Mouse (Mus musculus) embryonic facial prominence, embryonic 14.5 days (tissue): Measurements from ENCODE around the gene Spats2. TPM values are rescaled to one million over a fixed set of nuclear protein-coding genes. Genes with fewer than 3 reads are reported as not detected.
A peak's percentile ranks its signal among the peaks of the same experiment; 100 is the strongest.

Experiments
- ATAC-seq: fragments of 200-750 bp; cut with Nextera tagmentation; 2 replicates; pipeline ENCODE4 v1.8.0; 2017; ENCODE audit warnings: low read depth, moderate number of reproducible peaks, moderate TSS enrichment
- DNase-seq: peaks from one replicate; pipeline ENCODE4 v3.0.0-alpha.2; 2015; ENCODE audit warnings: low spot score
- H3K27ac ChIP-seq: fragments of 300-500 bp; sonication (generic); replicated peaks from 2 replicates; pipeline ENCODE4 v1.5.1; 2014; ENCODE audit warnings: low read depth, mild to moderate bottlenecking, low read length, moderate library complexity
- H3K27me3 ChIP-seq: fragments of 300-500 bp; sonication (generic); replicated peaks from 2 replicates; pipeline ENCODE4 v1.6.1; 2014; ENCODE audit warnings: low read length; ENCODE audit not compliant: control insufficient read depth, insufficient read depth
- H3K36me3 ChIP-seq: fragments of 300-500 bp; sonication (generic); 2 replicates; pipeline ENCODE4 v1.6.1; 2014; ENCODE audit warnings: low read length, mixed read lengths; ENCODE audit not compliant: control insufficient read depth, insufficient read depth
- H3K4me1 ChIP-seq: fragments of 300-500 bp; sonication (generic); 2 replicates; pipeline ENCODE4 v1.6.1; 2014; ENCODE audit warnings: antibody characterized with exemption, low read length; ENCODE audit not compliant: control insufficient read depth, insufficient read depth
- H3K4me2 ChIP-seq: fragments of 300-500 bp; sonication (generic); 2 replicates; pipeline ENCODE4 v1.6.1; 2014; ENCODE audit warnings: low read depth, mild to moderate bottlenecking, low read length, moderate library complexity, mixed read lengths
- H3K4me3 ChIP-seq: fragments of 300-500 bp; sonication (generic); 2 replicates; pipeline ENCODE4 v1.5.1; 2014; ENCODE audit warnings: low read depth, mild to moderate bottlenecking, low read length
- H3K9ac ChIP-seq: fragments of 300-500 bp; sonication (generic); 2 replicates; pipeline ENCODE4 v1.6.1; 2014; ENCODE audit warnings: low read depth, mild to moderate bottlenecking, low read length, moderate library complexity, mixed read lengths
- H3K9me3 ChIP-seq: fragments of 300-500 bp; sonication (generic); 2 replicates; pipeline ENCODE4 v1.6.1; 2016; ENCODE audit warnings: low read length; ENCODE audit not compliant: control insufficient read depth
- WGBS: fragments of 180-500 bp; shearing (Covaris S2); extraction: QIAGEN DNeasy Blood & Tissue Kit; methylation state at CpG from one replicate; pipeline ENCODE4 v1.1.7; 2014; 5-methylcytosine and 5-hydroxymethylcytosine counted together
- polyA plus RNA-seq: library from polyadenylated mRNA; unstranded; fragments of >200 nt; fragmentation: Nextera tagmentation; extraction: Ambion mirVana; gene quantifications from 2 replicates; pipeline ENCODE4 v1.2.1, GENCODE M21; 2014

Spats2 gene
- polyA plus RNA-seq, 1 experiment from 2014 or later = 35.5 TPM

DNA sequence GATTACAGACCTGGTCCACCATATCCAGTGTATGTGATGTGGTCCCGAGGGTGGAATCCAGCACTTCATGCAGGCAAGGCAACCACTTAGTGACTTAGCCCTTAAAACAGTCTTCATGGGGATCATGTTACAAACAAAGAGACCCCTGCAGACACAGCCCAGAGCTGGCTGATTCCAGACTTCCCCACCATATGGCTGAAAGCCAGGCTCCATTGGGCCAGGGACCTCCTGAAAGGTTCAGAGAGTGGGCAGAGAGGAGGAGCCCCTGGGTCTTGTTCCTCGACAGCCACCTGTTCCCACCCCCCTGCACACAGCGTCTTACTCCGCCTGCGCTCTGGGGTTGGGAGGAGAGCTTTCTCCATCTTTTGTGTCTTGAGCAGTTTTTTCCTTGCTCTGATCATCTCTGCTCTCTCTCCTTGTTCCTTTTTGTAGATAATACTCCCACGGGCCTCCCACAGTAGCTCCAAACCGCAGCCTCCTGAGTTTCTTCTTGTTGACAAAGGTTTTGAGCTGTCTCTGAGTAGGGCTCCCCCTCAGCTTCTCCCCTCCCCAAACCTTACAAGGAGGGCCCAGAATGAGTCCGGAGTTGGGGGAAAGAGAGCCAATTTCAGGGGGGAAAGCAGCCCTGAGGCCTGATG is 95.7 kb downstream of the Spats2 start:
- H3K4me3 ChIP-seq = no peak overlapping the region
- no peak overlapping the region for H3K27ac ChIP-seq
- no peak overlapping the region for H3K4me2 ChIP-seq
- no peaks in the 10 kb centered on the region for H3K9me3 ChIP-seq
- DNase-seq = peak; percentile 50
- ATAC-seq = no peak
- peaks cover 18% of the 10 kb centered on the region for H3K4me1 ChIP-seq
- H3K9ac ChIP-seq = 0 out of 2 replicates have a peak overlapping the region, but pooled peaks have one; percentile 14
- WGBS = 7% methylated on average over 8 of the region's 8 CpGs
- H3K36me3 ChIP-seq = no peaks in the 10 kb centered on the region
- peaks cover 54% of the 10 kb centered on the region for H3K27me3 ChIP-seq

DNA sequence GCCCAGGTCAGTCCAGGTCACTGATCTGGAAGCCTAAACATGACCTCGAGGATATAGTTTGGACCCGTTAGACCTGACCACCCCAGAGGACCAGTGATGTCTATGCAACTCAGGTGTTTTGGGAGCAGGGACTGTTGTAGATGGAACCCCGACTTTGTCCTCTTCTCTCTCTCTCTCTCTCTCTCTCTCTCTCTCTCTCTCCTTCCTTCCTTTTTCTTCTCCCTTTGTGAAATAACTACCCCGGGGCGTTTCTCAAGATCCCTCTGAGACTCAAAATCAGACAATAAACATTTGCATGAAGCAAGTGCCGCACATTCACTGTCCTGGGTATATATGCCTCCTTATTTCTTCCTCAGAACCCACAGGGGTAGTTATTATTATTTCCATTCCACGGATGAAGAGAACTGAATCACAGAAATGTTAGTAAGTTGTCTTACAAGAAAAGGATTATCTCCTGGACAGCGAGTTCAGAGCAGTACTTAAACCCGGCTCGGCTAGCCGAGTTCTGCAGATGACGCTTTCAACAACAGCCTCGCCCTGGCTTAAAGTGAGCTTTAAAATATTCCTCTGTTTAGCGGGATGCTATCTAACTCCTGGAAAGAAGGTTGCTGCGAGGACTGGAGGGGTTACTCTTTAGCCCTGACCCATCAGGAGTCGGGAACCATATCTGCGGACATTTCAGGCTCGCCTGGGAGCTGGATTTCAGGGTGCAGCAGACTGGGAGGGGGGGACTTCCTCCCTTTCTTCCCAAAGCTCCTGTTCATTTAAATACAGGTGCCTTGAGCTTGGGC is 97.3 kb downstream of the Spats2 start:
- no peaks in the 10 kb centered on the region for H3K9me3 ChIP-seq
- H3K27ac ChIP-seq = no peak overlapping the region
- no peaks in the 10 kb centered on the region for H3K36me3 ChIP-seq
- H3K9ac ChIP-seq = peak overlapping the region; percentile 60
- peak overlapping the region; percentile 49 for H3K4me3 ChIP-seq
- 5% methylated on average over 18 of the region's 18 CpGs for WGBS
- H3K4me2 ChIP-seq = peak overlapping the region; percentile 81
- no peak for ATAC-seq
- peaks cover 18% of the 10 kb centered on the region for H3K4me1 ChIP-seq
- H3K27me3 ChIP-seq = peaks cover 69% of the 10 kb centered on the region
- DNase-seq = peak; percentile 10

DNA sequence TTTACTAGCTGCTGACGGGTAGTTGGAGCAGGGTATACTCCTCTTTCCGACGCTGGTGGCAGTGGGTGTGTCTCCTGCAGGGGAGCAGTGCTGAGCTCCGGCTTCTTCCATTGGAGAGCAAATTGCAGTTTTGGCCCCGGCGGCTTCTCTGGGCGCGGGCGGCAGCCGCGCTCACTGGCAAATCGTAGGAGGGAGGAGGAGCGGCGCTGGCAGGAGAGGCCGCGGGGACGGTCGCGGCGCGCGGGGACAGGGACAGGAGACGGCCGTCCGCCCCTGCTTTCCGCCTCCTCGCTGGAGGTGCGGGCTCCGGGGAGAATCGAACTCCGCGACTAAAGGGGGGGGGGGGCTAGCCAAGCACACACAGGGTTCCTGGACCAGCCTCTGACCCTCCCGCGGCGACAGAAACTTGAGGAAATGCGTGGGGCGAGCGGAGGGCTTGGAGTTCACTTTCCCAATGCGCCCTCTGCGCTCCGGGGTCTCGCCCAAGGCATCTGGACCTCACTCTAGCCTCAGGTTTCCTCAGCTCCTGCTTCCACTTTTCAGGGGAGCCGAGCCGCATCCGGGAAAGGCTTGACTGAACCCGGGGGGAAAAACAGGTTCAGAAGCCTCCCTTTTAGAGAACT is 98.0 kb downstream of the Spats2 start:
- Histone ChIP-seq H3K4me2 (peak overlapping the region; percentile 81), H3K4me3 (peak overlapping the region; percentile 49), H3K9ac (peak overlapping the region; percentile 60), H3K27ac (no peak overlapping the region), H3K4me1 (peaks cover 18% of the 10 kb centered on the region), H3K27me3 (peaks cover 75% of the 10 kb centered on the region), H3K36me3 (no peaks in the 10 kb centered on the region), H3K9me3 (no peaks in the 10 kb centered on the region)
- WGBS = 2% methylated on average over 19 of the region's 46 CpGs
- DNase-seq = peak; percentile 60
- ATAC-seq = peak; percentile 24; the same call in 1 of the 2 replicates

- peak; percentile 74 for DNase-seq
- WGBS = 1% methylated on average over 27 of the region's 66 CpGs
- Histone ChIP-seq H3K4me2 (peak within 1 kb of the TSS; percentile 81), H3K9ac (peak within 1 kb of the TSS; percentile 60), H3K36me3 (no peaks in the 10 kb centered on the region), H3K9me3 (no peaks in the 10 kb centered on the region), H3K4me3 (peak within 1 kb of the TSS; percentile 49), H3K4me1 (peaks cover 18% of the 10 kb centered on the region), H3K27me3 (peaks cover 75% of the 10 kb centered on the region), H3K27ac (no peak within 1 kb of the TSS)
- ATAC-seq = peak; percentile 50
Measured at GRCm38 (mm10) chr15:99224208-99224911, 98.6 kb downstream of the Spats2 start, which contains the start of gene Kcnh3. Kcnh3 (plus strand) TSS chr15:99224861.

DNA sequence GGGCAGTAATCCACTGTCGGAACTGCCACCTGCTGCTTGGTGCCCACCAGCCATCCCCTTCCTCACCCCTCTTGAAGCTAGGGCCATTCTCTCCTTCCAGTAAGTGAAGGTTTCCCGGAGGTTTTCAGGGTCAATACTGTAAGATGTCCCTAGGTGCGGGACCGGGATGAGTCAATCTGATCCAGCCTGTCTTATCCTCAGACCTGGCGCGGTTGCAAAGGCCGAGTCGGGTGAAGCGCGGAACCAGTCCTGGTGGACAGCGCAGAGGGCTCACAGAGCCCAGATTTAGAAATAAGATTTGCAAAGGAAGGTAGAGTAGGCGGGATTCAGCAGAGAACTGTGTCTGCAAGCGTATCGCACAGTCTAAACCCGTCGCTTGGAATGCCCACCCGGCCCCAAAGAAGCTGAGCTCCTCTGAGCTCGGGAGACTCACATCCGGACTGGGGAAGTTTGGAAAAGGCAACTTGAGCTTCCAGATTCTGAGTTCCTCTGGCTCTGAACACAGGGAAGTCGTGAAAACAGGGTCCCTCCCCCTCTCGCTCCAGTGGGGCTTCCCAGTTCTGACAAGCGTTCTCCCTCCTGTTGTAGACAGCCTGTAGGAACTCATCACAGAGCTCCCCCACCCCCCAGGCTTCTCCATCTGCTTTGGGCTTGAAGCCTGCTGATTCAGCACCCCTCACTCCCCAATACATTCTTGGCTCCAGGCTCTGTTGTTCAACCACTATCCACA is 99.5 kb downstream of the Spats2 start:
- H3K4me1 ChIP-seq = peaks cover 18% of the 10 kb centered on the region
- peak overlapping the region; percentile 60; the same call in 1 of the 2 replicates for H3K9ac ChIP-seq

GRCm38 (mm10) chr15:99226090-99226489 is 100.4 kb downstream of the Spats2 start:
- H3K4me1 ChIP-seq = peaks cover 18% of the 10 kb centered on the region

More for the DNA sequence above, 99.5 kb downstream of the Spats2 start:
- DNase-seq (peak; percentile 67), ATAC-seq (no peak; the same call in 1 of the 2 replicates)
- WGBS = under 1% methylated on average over 22 of the region's 22 CpGs
- peaks cover 81% of the 10 kb centered on the region for H3K27me3 ChIP-seq
- H3K9me3 ChIP-seq = no peaks in the 10 kb centered on the region
- peak overlapping the region; percentile 81 for H3K4me2 ChIP-seq
- H3K4me3 ChIP-seq = peak overlapping the region; percentile 49
- H3K27ac ChIP-seq = no peak overlapping the region
- no peaks in the 10 kb centered on the region for H3K36me3 ChIP-seq

DNA sequence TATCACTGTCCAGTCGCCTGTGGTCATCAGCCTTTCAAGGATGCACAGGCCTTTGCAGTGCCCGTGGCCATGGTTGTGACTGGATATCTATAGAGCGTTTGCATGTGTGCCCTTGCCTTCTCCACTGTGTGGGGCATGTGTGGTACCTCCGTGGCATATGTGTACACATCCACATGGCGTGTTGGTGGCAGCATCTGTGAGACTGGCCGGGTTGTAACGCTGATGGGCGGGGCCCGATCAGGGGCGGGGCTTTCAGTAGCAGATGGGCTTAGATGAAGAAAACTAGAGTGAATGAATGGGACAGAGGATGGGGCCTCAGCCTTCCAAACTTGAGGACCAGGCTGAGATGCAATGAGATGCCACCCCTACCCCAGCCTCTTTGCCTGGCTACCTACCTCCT is 106.3 kb downstream of the Spats2 start:
- 69% methylated on average over 10 of the region's 10 CpGs for WGBS
- H3K4me3 ChIP-seq = no peak overlapping the region
- peaks cover 33% of the 10 kb centered on the region for H3K27me3 ChIP-seq
- H3K27ac ChIP-seq = no peak overlapping the region
- no peaks in the 10 kb centered on the region for H3K4me1 ChIP-seq
- no peak overlapping the region for H3K9ac ChIP-seq
- ATAC-seq (no peak), DNase-seq (no peak)
- no peaks in the 10 kb centered on the region for H3K36me3 ChIP-seq
- H3K9me3 ChIP-seq = no peaks in the 10 kb centered on the region
- no peak overlapping the region for H3K4me2 ChIP-seq

More at GRCm38 (mm10) chr15:99226090-99226489, 100.4 kb downstream of the Spats2 start:
- H3K27ac ChIP-seq = no peak overlapping the region
- peaks cover 84% of the 10 kb centered on the region for H3K27me3 ChIP-seq
- no peaks in the 10 kb centered on the region for H3K36me3 ChIP-seq
- H3K9ac ChIP-seq = no peak overlapping the region; the same call in 1 of the 2 replicates
- no peak for DNase-seq
- no peak for ATAC-seq
- WGBS = 22% methylated on average over 14 of the region's 14 CpGs
- peak overlapping the region; percentile 81 for H3K4me2 ChIP-seq
- no peaks in the 10 kb centered on the region for H3K9me3 ChIP-seq
- peak overlapping the region; percentile 49; the same call in 1 of the 2 replicates for H3K4me3 ChIP-seq
